Mouse (Mus musculus) thymus, postnatal 36 days (tissue): Measurements from ENCODE around the gene Sgsm1.

Experiments
- DNase-seq, 2 experiments: peaks; one replicate each; pipeline ENCODE4 v3.0.0; 2022; ENCODE audit warnings: mixed read lengths in 2 of 2

Sgsm1 gene

GRCm38 (mm10) chr5:113313998-113314397 is 3.4 kb upstream of the Sgsm1 start:
- peak; percentile 18 to 24 for DNase-seq

- no peak for DNase-seq
Observed at GRCm38 (mm10) chr5:113309491-113310376, 852 bp downstream of the Sgsm1 start.

GRCm38 (mm10) chr5:113306750-113307477 is 3.7 kb downstream of the Sgsm1 start:
- DNase-seq, result no peak

GRCm38 (mm10) chr5:113304527-113304926 is 6.1 kb downstream of the Sgsm1 start:
- no peak for DNase-seq

- DNase-seq, result no peak
Observed at GRCm38 (mm10) chr5:113301841-113302240, 8.7 kb downstream of the Sgsm1 start.

- no peak for DNase-seq
Observed at GRCm38 (mm10) chr5:113300148-113300889, 10.3 kb downstream of the Sgsm1 start.

GRCm38 (mm10) chr5:113299433-113299832 is 11.2 kb downstream of the Sgsm1 start:
- DNase-seq, result no peak

GRCm38 (mm10) chr5:113298826-113299225 is 11.8 kb downstream of the Sgsm1 start:
- no peak for DNase-seq

GRCm38 (mm10) chr5:113298040-113298439 is 12.5 kb downstream of the Sgsm1 start:
- DNase-seq, result no peak

- DNase-seq, result no peak
Observed at GRCm38 (mm10) chr5:113295791-113296190, 14.8 kb downstream of the Sgsm1 start.

GRCm38 (mm10) chr5:113294575-113294974 is 16.0 kb downstream of the Sgsm1 start:
- no peak for DNase-seq

- no peak for DNase-seq
Observed at GRCm38 (mm10) chr5:113293446-113293845, 17.1 kb downstream of the Sgsm1 start.

GRCm38 (mm10) chr5:113292832-113293231 is 17.8 kb downstream of the Sgsm1 start:
- no peak for DNase-seq

- no peak for DNase-seq
Observed at GRCm38 (mm10) chr5:113292179-113292578, 18.4 kb downstream of the Sgsm1 start.

- no peak for DNase-seq
Observed at GRCm38 (mm10) chr5:113291125-113291524, 19.5 kb downstream of the Sgsm1 start.

- no peak for DNase-seq
Observed at GRCm38 (mm10) chr5:113290149-113290548, 20.4 kb downstream of the Sgsm1 start.

- no peak for DNase-seq
Observed at GRCm38 (mm10) chr5:113288490-113288889, 22.1 kb downstream of the Sgsm1 start.

- no peak for DNase-seq
Observed at GRCm38 (mm10) chr5:113287762-113288161, 22.8 kb downstream of the Sgsm1 start.

GRCm38 (mm10) chr5:113286591-113287520 is 23.7 kb downstream of the Sgsm1 start:
- peak; percentile 38 to 47 for DNase-seq

GRCm38 (mm10) chr5:113286048-113286447 is 24.5 kb downstream of the Sgsm1 start:
- DNase-seq, result no peak

- DNase-seq, result no peak
Observed at GRCm38 (mm10) chr5:113285541-113285940, 25.0 kb downstream of the Sgsm1 start.

- DNase-seq, result no peak
Observed at GRCm38 (mm10) chr5:113283726-113284125, 26.9 kb downstream of the Sgsm1 start.
